Mouse (Mus musculus): ENCODE measurements around the gene Kdm2a. TPM values are rescaled to one million over a fixed set of nuclear protein-coding genes. Genes with fewer than 3 reads are reported as not detected.

Kdm2a gene
- polyA plus RNA-seq, 1 experiment from 2014 or later, result 12.9 TPM

DNA sequence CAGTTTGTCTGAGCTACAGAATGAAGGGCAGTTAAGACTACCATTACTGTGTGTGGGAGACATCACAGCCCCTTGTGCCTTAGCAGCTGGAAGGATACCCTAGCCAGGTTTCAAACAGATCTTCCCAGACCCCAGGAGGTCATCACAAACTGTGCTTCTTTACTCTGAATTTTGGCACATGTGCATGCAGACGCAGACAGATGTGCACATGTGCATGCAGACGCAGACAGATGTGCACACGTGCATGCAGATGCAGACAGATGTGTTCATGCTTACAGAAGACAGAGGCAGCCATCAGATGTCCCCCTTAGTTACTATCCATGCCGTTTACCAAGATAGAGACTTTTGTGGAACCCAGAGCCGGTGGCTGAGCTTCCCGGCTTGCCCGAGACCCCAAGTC lies 99.0 kb downstream of the Kdm2a start:
- Histone ChIP-seq H3K4me1 (replicated peaks) (peaks cover 99% of the 10 kb centered on the region), H3K4me3 (replicated peaks) (no peak overlapping the region), H3K36me3 (replicated peaks) (peaks cover 10% of the 10 kb centered on the region), H3K27me3 (no peaks in the 10 kb centered on the region), H3K4me2 (peak overlapping the region; percentile 90), H3K27ac (replicated peaks) (peak overlapping the region; percentile 82), H3K9me3 (replicated peaks) (no peaks in the 10 kb centered on the region), H3K9ac (no peak overlapping the region)
- WGBS (ENCODE audit: insufficient replicate concordance), result 71% methylated on average over 7 of the region's 7 CpGs
- no peak for ATAC-seq (ENCODE audit: insufficient read depth)

- Histone ChIP-seq H3K36me3 (replicated peaks) (peaks cover 10% of the 10 kb centered on the region), H3K27me3 (no peaks in the 10 kb centered on the region), H3K9ac (no peak overlapping the region; the same call in 1 of the 2 replicates), H3K4me1 (replicated peaks) (peaks cover 98% of the 10 kb centered on the region), H3K4me2 (0 out of 2 replicates have a peak overlapping the region, but pooled peaks have one; percentile 3), H3K27ac (replicated peaks) (0 out of 2 replicates have a peak overlapping the region, but pooled peaks have one; percentile 6), H3K9me3 (replicated peaks) (no peaks in the 10 kb centered on the region), H3K4me3 (replicated peaks) (no peak overlapping the region)
- no peak for ATAC-seq (ENCODE audit: insufficient read depth)
- 63% methylated on average over 17 of the region's 17 CpGs for WGBS (ENCODE audit: insufficient replicate concordance)
These were observed 99.6 kb downstream of the Kdm2a start for GRCm38 (mm10) chr19:4298322-4299121.

GRCm38 (mm10) chr19:4297851-4298250 lies 100.2 kb downstream of the Kdm2a start:
- 0 out of 2 replicates have a peak overlapping the region, but pooled peaks have one; percentile 9 for H3K27ac ChIP-seq (replicated peaks)
- H3K4me2 ChIP-seq, result 0 out of 2 replicates have a peak overlapping the region, but pooled peaks have one; percentile 3
- peaks cover 93% of the 10 kb centered on the region for H3K4me1 ChIP-seq (replicated peaks)
- WGBS (ENCODE audit: insufficient replicate concordance), result 64% methylated on average over 5 of the region's 5 CpGs
- no peaks in the 10 kb centered on the region for H3K27me3 ChIP-seq
- no peak overlapping the region for H3K4me3 ChIP-seq (replicated peaks)
- no peaks in the 10 kb centered on the region for H3K9me3 ChIP-seq (replicated peaks)
- ATAC-seq (ENCODE audit: insufficient read depth), result no peak
- no peak overlapping the region; the same call in 1 of the 2 replicates for H3K9ac ChIP-seq
- H3K36me3 ChIP-seq (replicated peaks), result peaks cover 13% of the 10 kb centered on the region

- Histone ChIP-seq H3K4me3 (replicated peaks) (no peak overlapping the region), H3K9me3 (replicated peaks) (no peaks in the 10 kb centered on the region), H3K27ac (replicated peaks) (peak overlapping the region; percentile 6; the same call in 1 of the 2 replicates), H3K9ac (no peak overlapping the region), H3K4me1 (replicated peaks) (peaks cover 80% of the 10 kb centered on the region), H3K27me3 (no peaks in the 10 kb centered on the region), H3K36me3 (replicated peaks) (peaks cover 25% of the 10 kb centered on the region), H3K4me2 (no peak overlapping the region)
- ATAC-seq (ENCODE audit: insufficient read depth), result no peak
- 64% methylated on average over 2 of the region's 2 CpGs for WGBS (ENCODE audit: insufficient replicate concordance)
These were observed 101.5 kb downstream of the Kdm2a start for GRCm38 (mm10) chr19:4296611-4297010.

DNA sequence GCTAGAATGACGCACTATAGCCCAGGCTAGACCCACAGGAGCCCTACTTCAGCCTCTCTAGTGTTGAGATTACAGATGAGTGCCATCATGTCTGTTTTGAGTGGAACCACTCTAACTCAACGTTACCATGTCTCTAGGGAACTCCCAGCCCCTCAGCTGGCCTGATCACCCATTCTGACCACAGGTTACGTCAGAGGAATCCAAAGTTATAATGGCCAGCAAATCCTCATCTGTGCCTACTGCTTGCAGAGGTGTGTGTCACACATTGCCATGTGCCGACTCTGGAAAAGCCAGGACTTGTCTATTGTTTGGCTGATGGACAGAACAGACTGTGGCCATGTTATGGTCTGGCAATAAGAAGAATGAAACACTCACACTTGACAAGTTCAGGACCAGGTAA lies 102.7 kb downstream of the Kdm2a start:
- Histone ChIP-seq H3K4me3 (replicated peaks) (no peak overlapping the region), H3K4me1 (replicated peaks) (peaks cover 68% of the 10 kb centered on the region), H3K36me3 (replicated peaks) (peaks cover 37% of the 10 kb centered on the region), H3K9me3 (replicated peaks) (no peaks in the 10 kb centered on the region), H3K4me2 (no peak overlapping the region), H3K9ac (no peak overlapping the region), H3K27ac (replicated peaks) (0 out of 2 replicates have a peak overlapping the region, but pooled peaks have one; percentile 17), H3K27me3 (no peaks in the 10 kb centered on the region)
- 59% methylated on average over 4 of the region's 4 CpGs for WGBS (ENCODE audit: insufficient replicate concordance)
- no peak for ATAC-seq (ENCODE audit: insufficient read depth)

GRCm38 (mm10) chr19:4294381-4295097 lies 103.5 kb downstream of the Kdm2a start:
- WGBS (ENCODE audit: insufficient replicate concordance), result 33% methylated on average over 14 of the region's 14 CpGs
- no peak overlapping the region for H3K4me3 ChIP-seq (replicated peaks)
- H3K27me3 ChIP-seq, result no peaks in the 10 kb centered on the region
- H3K27ac ChIP-seq (replicated peaks), result peak overlapping the region; percentile 74
- peak overlapping the region; percentile 33 for H3K4me2 ChIP-seq
- H3K4me1 ChIP-seq (replicated peaks), result peaks cover 59% of the 10 kb centered on the region
- H3K9ac ChIP-seq, result no peak overlapping the region; the same call in 1 of the 2 replicates
- peak; percentile 36 for ATAC-seq (ENCODE audit: insufficient read depth)
- H3K9me3 ChIP-seq (replicated peaks), result no peaks in the 10 kb centered on the region
- peaks cover 46% of the 10 kb centered on the region for H3K36me3 ChIP-seq (replicated peaks)

GRCm38 (mm10) chr19:4291161-4291560 lies 106.9 kb downstream of the Kdm2a start:
- no peak overlapping the region for H3K9ac ChIP-seq
- 80% methylated on average over 11 of the region's 11 CpGs for WGBS (ENCODE audit: insufficient replicate concordance)
- peaks cover 26% of the 10 kb centered on the region for H3K4me1 ChIP-seq (replicated peaks)
- H3K27ac ChIP-seq (replicated peaks), result no peak overlapping the region
- H3K27me3 ChIP-seq, result no peaks in the 10 kb centered on the region
- no peaks in the 10 kb centered on the region for H3K9me3 ChIP-seq (replicated peaks)
- peaks cover 79% of the 10 kb centered on the region for H3K36me3 ChIP-seq (replicated peaks)
- H3K4me2 ChIP-seq, result no peak overlapping the region
- ATAC-seq (ENCODE audit: insufficient read depth), result no peak
- no peak overlapping the region for H3K4me3 ChIP-seq (replicated peaks)

GRCm38 (mm10) chr19:4290749-4291148 lies 107.3 kb downstream of the Kdm2a start:
- H3K9me3 ChIP-seq (replicated peaks), result no peaks in the 10 kb centered on the region
- no peak overlapping the region for H3K9ac ChIP-seq
- H3K4me3 ChIP-seq (replicated peaks), result no peak overlapping the region
- ATAC-seq (ENCODE audit: insufficient read depth), result no peak
- H3K27me3 ChIP-seq, result no peaks in the 10 kb centered on the region
- H3K4me1 ChIP-seq (replicated peaks), result peaks cover 22% of the 10 kb centered on the region
- peaks cover 82% of the 10 kb centered on the region for H3K36me3 ChIP-seq (replicated peaks)
- 84% methylated on average over 15 of the region's 15 CpGs for WGBS (ENCODE audit: insufficient replicate concordance)
- H3K4me2 ChIP-seq, result no peak overlapping the region
- no peak overlapping the region for H3K27ac ChIP-seq (replicated peaks)

DNA sequence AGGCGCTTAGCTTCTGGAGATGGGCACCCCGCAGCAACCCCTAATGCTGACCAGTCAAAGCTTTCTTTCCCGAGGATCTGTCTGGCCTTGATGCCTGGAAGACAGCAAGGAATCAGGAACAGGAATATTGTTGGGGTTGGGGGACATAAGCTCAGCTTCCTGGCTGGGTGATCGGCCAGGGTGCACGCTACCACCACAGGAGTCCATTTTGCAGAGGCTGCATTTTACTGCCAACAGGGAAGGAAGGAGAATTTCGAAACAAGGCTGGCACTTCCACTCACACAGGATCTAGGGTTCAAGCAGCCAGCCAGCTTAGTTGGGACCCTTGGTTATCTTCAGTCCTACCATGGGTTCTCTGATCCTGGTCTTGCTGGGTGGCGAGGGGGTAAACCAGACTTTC lies 114.4 kb downstream of the Kdm2a start:
- peaks cover 26% of the 10 kb centered on the region for H3K27me3 ChIP-seq
- 21% methylated on average over 7 of the region's 7 CpGs for WGBS (ENCODE audit: insufficient replicate concordance)
- peak overlapping the region; percentile 63 for H3K4me3 ChIP-seq (replicated peaks)
- peak overlapping the region; percentile 48 for H3K27ac ChIP-seq (replicated peaks)
- H3K9ac ChIP-seq, result no peak overlapping the region
- peaks cover 37% of the 10 kb centered on the region for H3K36me3 ChIP-seq (replicated peaks)
- H3K4me2 ChIP-seq, result peak overlapping the region; percentile 84
- H3K9me3 ChIP-seq (replicated peaks), result no peaks in the 10 kb centered on the region
- H3K4me1 ChIP-seq (replicated peaks), result peaks cover 26% of the 10 kb centered on the region
- ATAC-seq (ENCODE audit: insufficient read depth), result no peak

DNA sequence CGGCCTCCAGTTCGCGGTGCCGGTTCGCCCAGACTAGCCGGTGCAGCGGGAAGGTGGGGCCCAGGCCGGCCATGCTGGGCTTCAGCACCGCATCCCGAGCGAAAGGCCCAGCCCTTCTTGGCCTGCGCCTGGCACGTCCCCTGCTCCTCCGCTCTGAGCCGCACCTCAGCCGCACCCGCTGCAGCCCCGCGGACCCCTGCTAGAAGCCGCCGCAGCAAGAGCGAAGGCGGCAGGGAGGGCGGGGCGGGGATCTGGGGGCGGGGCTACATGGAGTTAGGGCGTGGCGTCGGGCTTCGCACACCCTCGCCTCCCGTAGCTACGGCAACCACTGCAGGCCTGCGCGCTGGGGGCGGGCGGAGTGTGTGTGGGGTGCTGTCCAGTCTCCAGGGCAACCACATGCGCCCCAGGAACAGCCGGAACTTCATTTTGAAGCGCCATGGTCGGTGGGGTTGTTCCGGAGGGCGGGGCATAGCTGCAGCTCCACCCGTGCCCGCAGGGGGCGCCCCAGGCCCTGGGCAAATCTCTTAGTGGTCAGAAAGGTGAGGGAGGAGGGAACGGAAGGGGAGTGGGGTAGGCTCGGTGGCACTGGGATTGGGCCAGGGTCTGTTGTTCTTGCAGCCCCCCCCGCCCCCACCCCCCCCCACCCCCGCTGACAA lies 115.1 kb downstream of the Kdm2a start, which contains the start of gene Ankrd13d:
Gene Ankrd13d, minus strand, starts transcription at position 240 of the 656 bp plus-strand sequence.
- whole genome bisulfite sequencing (ENCODE audit: insufficient replicate concordance), result under 1% methylated on average over 50 of the region's 50 CpGs
- Histone ChIP-seq H3K36me3 (replicated peaks) (peaks cover 31% of the 10 kb centered on the region), H3K27ac (replicated peaks) (peak within 1 kb of the TSS; percentile 48), H3K27me3 (peaks cover 26% of the 10 kb centered on the region), H3K9ac (peak within 1 kb of the TSS; percentile 40; the same call in 1 of the 2 replicates), H3K4me3 (replicated peaks) (peak within 1 kb of the TSS; percentile 63), H3K9me3 (replicated peaks) (no peaks in the 10 kb centered on the region), H3K4me1 (replicated peaks) (peaks cover 26% of the 10 kb centered on the region), H3K4me2 (peak within 1 kb of the TSS; percentile 84)
- peak; percentile 82 for ATAC-seq (ENCODE audit: insufficient read depth)
